Mouse (Mus musculus) liver, adult (tissue): ENCODE measurements around the gene Gm20403.

ENCODE experiments used
- GATA4 ChIP-seq: IDR thresholded peaks from 2 replicates; pipeline ENCODE4 v1.6.1; 2014; ENCODE audit warnings: mild to moderate bottlenecking, low read length; ENCODE audit not compliant: insufficient replicate concordance

Gm20403 gene

GRCm38 (mm10) chr12:54969033-54969432 is 17.3 kb downstream of the Gm20403 start:
- no peak for TF ChIP-seq GATA4

- no peak for TF ChIP-seq GATA4
These were observed 20.7 kb downstream of the Gm20403 start for GRCm38 (mm10) chr12:54965532-54966160.

- no peak for TF ChIP-seq GATA4
These were observed 26.8 kb downstream of the Gm20403 start for GRCm38 (mm10) chr12:54959569-54959968.

- TF ChIP-seq GATA4 = no peak
These were observed 29.4 kb downstream of the Gm20403 start for GRCm38 (mm10) chr12:54956974-54957373.

- TF ChIP-seq GATA4 = no peak
These were observed 29.9 kb downstream of the Gm20403 start for GRCm38 (mm10) chr12:54956457-54956856.

- no peak for TF ChIP-seq GATA4
These were observed 40.2 kb downstream of the Gm20403 start for GRCm38 (mm10) chr12:54946116-54946515.
